Mouse (Mus musculus) forebrain, embryonic 16.5 days (tissue): ENCODE measurements around the gene Akap14. TPM values are rescaled to one million over a fixed set of nuclear protein-coding genes. Genes with fewer than 3 reads are reported as not detected.
A peak's percentile ranks its signal among the peaks of the same experiment; 100 is the strongest.
"Not testable (repeated sequence)": the region's sequence is repeated elsewhere in the genome, so short reads cannot be mapped to it uniquely, and the experiment has no call there.

Experiments
- ATAC-seq: fragments of 200-750 bp; cut with Nextera tagmentation; 2 replicates; pipeline ENCODE4 v1.8.0; 2017; ENCODE audit warnings: mild to moderate bottlenecking, moderate library complexity
- H3K27ac ChIP-seq: fragments of 300-500 bp; sonication (generic); 2 replicates; pipeline ENCODE4 v1.5.1; 2014; ENCODE audit warnings: low read length, control low read depth
- H3K27me3 ChIP-seq: fragments of 300-500 bp; sonication (generic); replicated peaks from 2 replicates; pipeline ENCODE4 v1.6.1; 2014; ENCODE audit warnings: low read length; ENCODE audit not compliant: control insufficient read depth, insufficient read depth
- H3K36me3 ChIP-seq: fragments of 300-500 bp; sonication (generic); 2 replicates; pipeline ENCODE4 v1.6.1; 2014; ENCODE audit not compliant: control insufficient read depth, insufficient read depth
- H3K4me1 ChIP-seq: fragments of 300-500 bp; sonication (generic); replicated peaks from 2 replicates; pipeline ENCODE4 v1.6.1; 2014; ENCODE audit warnings: low read length; ENCODE audit not compliant: control insufficient read depth, insufficient read depth
- H3K4me2 ChIP-seq: fragments of 300-500 bp; sonication (generic); 2 replicates; pipeline ENCODE4 v1.6.1; 2014; ENCODE audit warnings: mild to moderate bottlenecking, low read length, control low read depth
- H3K4me3 ChIP-seq: fragments of 300-500 bp; sonication (generic); replicated peaks from 2 replicates; pipeline ENCODE4 v1.5.1; 2014; ENCODE audit warnings: mild to moderate bottlenecking, low read length, control low read depth
- H3K9ac ChIP-seq: fragments of 300-500 bp; sonication (generic); replicated peaks from 2 replicates; pipeline ENCODE4 v1.6.1; 2014; ENCODE audit warnings: low read depth, low read length, control low read depth
- H3K9me3 ChIP-seq: fragments of 300-500 bp; sonication (generic); 2 replicates; pipeline ENCODE4 v1.6.1; 2016; ENCODE audit warnings: low read length; ENCODE audit not compliant: control insufficient read depth
- WGBS: fragments of 180-500 bp; shearing (Covaris S2); extraction: QIAGEN DNeasy Blood & Tissue Kit; methylation state at CpG from one replicate; pipeline ENCODE4 v1.1.7; 2014; 5-methylcytosine and 5-hydroxymethylcytosine counted together
- polyA plus RNA-seq: library from polyadenylated mRNA; unstranded; fragments of >200 nt; fragmentation: Nextera tagmentation; extraction: Ambion mirVana; gene quantifications from 2 replicates; pipeline ENCODE4 v1.2.1, GENCODE M21; 2015

Akap14 gene
- polyA plus RNA-seq, 1 experiment from 2014 or later, result 0.15 TPM

GRCm38 (mm10) chrX:37161169-37161568, 7.5 kb downstream of the Akap14 start:
- H3K4me2 ChIP-seq, result no peak overlapping the region
- H3K27ac ChIP-seq, result no peak overlapping the region
- H3K36me3 ChIP-seq, result no peaks in the 10 kb centered on the region
- no peak overlapping the region for H3K9ac ChIP-seq
- H3K4me1 ChIP-seq, result no peaks in the 10 kb centered on the region
- H3K27me3 ChIP-seq, result no peaks in the 10 kb centered on the region
- H3K4me3 ChIP-seq, result no peak overlapping the region
- no peaks in the 10 kb centered on the region for H3K9me3 ChIP-seq
- no peak for ATAC-seq
- 72% methylated on average over 10 of the region's 10 CpGs for WGBS

- Histone ChIP-seq H3K36me3 (no peaks in the 10 kb centered on the region), H3K4me1 (no peaks in the 10 kb centered on the region), H3K4me3 (no peak overlapping the region), H3K27me3 (no peaks in the 10 kb centered on the region), H3K9ac (no peak overlapping the region), H3K9me3 (no peaks in the 10 kb centered on the region), H3K27ac (no peak overlapping the region), H3K4me2 (no peak overlapping the region)
- no peak for ATAC-seq
- WGBS, result 60% methylated on average over 4 of the region's 4 CpGs
These were observed 10.8 kb downstream of the Akap14 start for GRCm38 (mm10) chrX:37157839-37158238.

GRCm38 (mm10) chrX:37144954-37145353, 23.7 kb downstream of the Akap14 start:
- Histone ChIP-seq H3K4me1 (no peaks in the 10 kb centered on the region), H3K4me3 (no peak overlapping the region), H3K4me2 (no peak overlapping the region), H3K27me3 (no peaks in the 10 kb centered on the region), H3K9ac (no peak overlapping the region), H3K36me3 (peaks cover 7% of the 10 kb centered on the region), H3K27ac (no peak overlapping the region), H3K9me3 (no peaks in the 10 kb centered on the region)
- WGBS, result 97% methylated on average over 2 of the region's 2 CpGs
- ATAC-seq, result no peak

- H3K4me1 ChIP-seq, H3K36me3 ChIP-seq, ATAC-seq, H3K27ac ChIP-seq, H3K27me3 ChIP-seq, H3K9ac ChIP-seq, H3K9me3 ChIP-seq, H3K4me2 ChIP-seq, H3K4me3 ChIP-seq: not testable (repeated sequence)
- no CpG with 5 or more reads among the region's 4 CpGs for WGBS
These were observed 24.1 kb downstream of the Akap14 start for GRCm38 (mm10) chrX:37144498-37144897.

- 90% methylated on average over 3 of the region's 3 CpGs for WGBS
- H3K27me3 ChIP-seq, result no peaks in the 10 kb centered on the region
- no peak overlapping the region for H3K4me3 ChIP-seq
- no peak for ATAC-seq
- H3K9ac ChIP-seq, result no peak overlapping the region
- H3K27ac ChIP-seq, result no peak overlapping the region
- 0 out of 2 replicates have a peak, but pooled peaks cover 5% of the 10 kb centered on the region for H3K36me3 ChIP-seq
- H3K4me1 ChIP-seq, result no peaks in the 10 kb centered on the region
- no peaks in the 10 kb centered on the region for H3K9me3 ChIP-seq
- no peak overlapping the region for H3K4me2 ChIP-seq
These were observed 26.9 kb downstream of the Akap14 start for GRCm38 (mm10) chrX:37141732-37142131.

GRCm38 (mm10) chrX:37126671-37127358, 41.8 kb downstream of the Akap14 start, which contains the start of gene Nkap:
Nkap (plus strand) TSS chrX:37126795.
- H3K4me3 ChIP-seq, result peak within 1 kb of the TSS; percentile 56
- H3K9me3 ChIP-seq, result no peaks in the 10 kb centered on the region
- no peaks in the 10 kb centered on the region for H3K36me3 ChIP-seq
- H3K4me1 ChIP-seq, result peaks cover 12% of the 10 kb centered on the region
- WGBS, result 21% methylated on average over 57 of the region's 58 CpGs
- ATAC-seq, result peak; percentile 93
- peak within 1 kb of the TSS; percentile 76 for H3K9ac ChIP-seq
- no peaks in the 10 kb centered on the region for H3K27me3 ChIP-seq
- peak within 1 kb of the TSS; percentile 74 for H3K27ac ChIP-seq
- peak within 1 kb of the TSS; percentile 56 for H3K4me2 ChIP-seq

- H3K4me1 ChIP-seq, result peaks cover 12% of the 10 kb centered on the region
- no peaks in the 10 kb centered on the region for H3K36me3 ChIP-seq
- WGBS, result 96% methylated on average over 7 of the region's 7 CpGs
- no peak for ATAC-seq
- no peaks in the 10 kb centered on the region for H3K9me3 ChIP-seq
- no peak overlapping the region for H3K4me2 ChIP-seq
- H3K27me3 ChIP-seq, result no peaks in the 10 kb centered on the region
- no peak overlapping the region for H3K9ac ChIP-seq
- H3K4me3 ChIP-seq, result no peak overlapping the region
- no peak overlapping the region for H3K27ac ChIP-seq
These were observed 43.1 kb downstream of the Akap14 start for GRCm38 (mm10) chrX:37125511-37125910.

GRCm38 (mm10) chrX:37120212-37120611, 48.4 kb downstream of the Akap14 start:
- Histone ChIP-seq H3K9me3 (no peaks in the 10 kb centered on the region), H3K27ac (no peak overlapping the region), H3K36me3 (no peaks in the 10 kb centered on the region), H3K4me1 (no peaks in the 10 kb centered on the region), H3K4me2 (no peak overlapping the region), H3K27me3 (no peaks in the 10 kb centered on the region), H3K9ac (no peak overlapping the region), H3K4me3 (no peak overlapping the region)
- ATAC-seq, result no peak
- 70% methylated on average over 5 of the region's 5 CpGs for WGBS

- Histone ChIP-seq H3K4me2 (no peak overlapping the region), H3K27ac (no peak overlapping the region), H3K9ac (no peak overlapping the region), H3K36me3 (no peaks in the 10 kb centered on the region), H3K9me3 (no peaks in the 10 kb centered on the region), H3K4me3 (no peak overlapping the region), H3K4me1 (no peaks in the 10 kb centered on the region), H3K27me3 (no peaks in the 10 kb centered on the region)
- no peak for ATAC-seq
- WGBS, result 63% methylated on average over 3 of the region's 3 CpGs
These were observed 49.1 kb downstream of the Akap14 start for GRCm38 (mm10) chrX:37119585-37119984.

- no peak for ATAC-seq
- whole genome bisulfite sequencing, result 43% methylated on average over 1 of the region's 5 CpGs
These were observed 51.6 kb downstream of the Akap14 start for GRCm38 (mm10) chrX:37117085-37117484.

More at GRCm38 (mm10) chrX:37117085-37117484, 51.6 kb downstream of the Akap14 start:
- Histone ChIP-seq H3K4me3 (no peak overlapping the region), H3K27ac (no peak overlapping the region), H3K27me3 (no peaks in the 10 kb centered on the region), H3K36me3 (no peaks in the 10 kb centered on the region), H3K9me3 (no peaks in the 10 kb centered on the region), H3K9ac (no peak overlapping the region), H3K4me2 (no peak overlapping the region), H3K4me1 (no peaks in the 10 kb centered on the region)
